Mouse (Mus musculus): ENCODE measurements around the gene Wnt8b.
A peak's percentile ranks its signal among the peaks of the same experiment; 100 is the strongest.

DNA sequence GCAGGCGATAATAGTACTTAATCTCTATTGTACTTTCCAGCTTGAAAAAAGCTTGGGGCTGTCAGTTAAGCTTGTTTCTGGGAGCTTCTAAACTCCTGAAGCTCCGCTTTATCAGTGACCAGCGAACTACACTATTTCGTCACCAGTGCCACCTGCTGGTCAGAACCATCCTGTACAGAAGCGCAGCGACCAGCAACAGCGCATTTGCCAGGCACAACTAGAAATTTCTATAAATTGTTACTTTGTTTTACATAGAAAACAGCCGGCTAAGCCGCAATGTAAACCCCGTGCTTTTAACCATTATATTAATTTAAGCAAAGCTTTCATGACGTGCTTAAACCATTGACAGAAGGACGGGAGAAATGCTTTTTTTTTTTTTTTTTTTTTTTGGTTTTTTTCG, 51.5 kb downstream of the Wnt8b start:
- no peak for TF ChIP-seq EP300 (IDR thresholded peaks at IDR 0.05; ENCODE audit: low read depth)
- peak; percentile 81 for TF ChIP-seq CTCF (IDR thresholded peaks at IDR 0.05; ENCODE audit: low read depth)
